Mouse (Mus musculus) CH12.LX (cell line): ENCODE data around the gene Msi2.

ENCODE experiments used
- CHD2 ChIP-seq: IDR thresholded peaks from 2 replicates; pipeline ENCODE4 v1.6.1; 2011; ENCODE audit warnings: low read length, improper control_type of control experiment
- CTCF ChIP-seq, 2 experiments: IDR thresholded peaks in 1 of 2; conservative IDR thresholded peaks in 1 of 2; 2 replicates each; pipeline ENCODE4 v1.5.1; 2011 to 2012; ENCODE audit warnings: low read depth in 2 of 2, low read length in 2 of 2, improper control_type of control experiment in 1 of 2, inconsistent platforms in 1 of 2, mild to moderate bottlenecking in 1 of 2, moderate library complexity in 1 of 2
- HCFC1 ChIP-seq: IDR thresholded peaks from 2 replicates; pipeline ENCODE4 v1.6.1; 2012; ENCODE audit warnings: low read depth, mild to moderate bottlenecking, inconsistent platforms, low read length, improper control_type of control experiment
- MAFK ChIP-seq: IDR thresholded peaks from 2 replicates; pipeline ENCODE4 v1.6.1; 2011; ENCODE audit warnings: low read length, improper control_type of control experiment; ENCODE audit not compliant: insufficient replicate concordance
- POLR2A ChIP-seq: IDR thresholded peaks from 2 replicates; pipeline ENCODE4 v1.6.1; 2011; ENCODE audit warnings: low read depth, mild to moderate bottlenecking, improper control_type of control experiment, low read length
- TBP ChIP-seq: conservative IDR thresholded peaks from 2 replicates; pipeline ENCODE4 v1.6.1; 2011; ENCODE audit warnings: low read depth, low read length, improper control_type of control experiment
- USF2 ChIP-seq: conservative IDR thresholded peaks from 2 replicates; pipeline ENCODE4 v1.6.1; 2011; ENCODE audit warnings: low read depth, low read length, improper control_type of control experiment

DNA sequence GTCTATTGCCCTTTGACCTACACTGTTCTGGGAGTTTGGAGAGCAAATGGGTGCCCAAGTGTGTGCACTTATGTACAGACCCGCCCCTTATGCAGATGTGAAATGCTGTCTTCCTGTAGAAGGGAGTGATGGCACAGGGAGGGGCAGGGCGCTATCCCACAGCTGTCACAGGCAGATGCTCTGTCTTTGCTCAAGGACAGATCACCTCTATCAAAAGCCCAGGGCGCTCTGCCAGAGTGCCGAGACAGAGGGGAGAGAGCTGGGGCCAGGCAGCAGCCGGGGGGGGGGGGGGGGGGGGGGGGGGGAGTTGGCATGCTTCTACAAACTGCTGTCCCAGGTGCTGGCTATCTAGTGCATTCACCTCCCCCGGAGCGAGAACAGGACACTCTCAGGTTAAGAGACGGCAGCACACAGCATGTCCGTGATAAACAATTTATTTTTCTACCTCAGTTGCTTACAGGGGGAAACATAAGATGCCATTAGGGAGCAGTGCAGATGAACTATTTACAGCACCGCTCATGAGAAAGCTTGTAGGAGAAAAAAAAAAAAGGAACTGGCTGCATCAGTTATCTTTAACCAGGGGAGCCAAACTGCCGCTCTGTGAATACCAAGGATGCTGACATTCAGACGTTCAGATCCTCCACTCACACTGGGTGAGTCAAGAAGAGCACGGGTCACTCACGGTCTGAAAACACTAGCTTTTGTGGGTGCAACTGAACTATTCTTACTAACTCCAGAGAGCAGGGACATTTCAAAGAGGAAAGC lies 337.0 kb downstream of the Msi2 start:
- no peak for TF ChIP-seq POLR2A
- no peak for TF ChIP-seq CTCF (conservative IDR thresholded peaks at IDR 0.05 in 1 of 2, IDR thresholded peaks at IDR 0.05 in 1 of 2; ENCODE audit: low read depth in 2 of 2, low read length in 2 of 2)
- TF ChIP-seq TBP = no peak
- no peak for TF ChIP-seq CHD2
- TF ChIP-seq USF2 = no peak
- no peak for TF ChIP-seq HCFC1
- TF ChIP-seq MAFK = no peak
